Mouse (Mus musculus) intestine, postnatal 0 days (tissue): ENCODE data around the gene Ddx18. TPM values are rescaled to one million over a fixed set of nuclear protein-coding genes. Genes with fewer than 3 reads are reported as not detected.
A peak's percentile ranks its signal among the peaks of the same experiment; 100 is the strongest.

Source experiments
- ATAC-seq: fragments of 200-750 bp; cut with Nextera tagmentation; 2 replicates; pipeline ENCODE4 v1.8.0; 2017; ENCODE audit warnings: mild to moderate bottlenecking, moderate TSS enrichment, moderate library complexity
- H3K27ac ChIP-seq: fragments of 300-500 bp; sonication (generic); 2 replicates; pipeline ENCODE4 v1.5.1; 2014; ENCODE audit warnings: mild to moderate bottlenecking, low read depth, low read length, moderate library complexity
- H3K27me3 ChIP-seq: fragments of 300-500 bp; sonication (generic); replicated peaks from 2 replicates; pipeline ENCODE4 v1.6.1; 2014; ENCODE audit warnings: low read length, mixed read lengths; ENCODE audit not compliant: control insufficient read depth, insufficient read depth
- H3K36me3 ChIP-seq: fragments of 300-500 bp; sonication (generic); 2 replicates; pipeline ENCODE4 v1.6.1; 2014; ENCODE audit warnings: mild to moderate bottlenecking, moderate library complexity; ENCODE audit not compliant: control insufficient read depth, insufficient read depth
- H3K4me1 ChIP-seq: fragments of 300-500 bp; sonication (generic); replicated peaks from 2 replicates; pipeline ENCODE4 v1.6.1; 2014; ENCODE audit warnings: antibody characterized with exemption, low read length, mixed read lengths; ENCODE audit not compliant: control insufficient read depth, insufficient read depth
- H3K4me2 ChIP-seq: fragments of 300-500 bp; sonication (generic); replicated peaks from 2 replicates; pipeline ENCODE4 v1.6.1; 2014; ENCODE audit warnings: low read depth, mild to moderate bottlenecking, moderate library complexity
- H3K4me3 ChIP-seq: fragments of 300-500 bp; sonication (generic); 2 replicates; pipeline ENCODE4 v1.5.1; 2014; ENCODE audit warnings: low read depth, low read length
- H3K9ac ChIP-seq: fragments of 300-500 bp; sonication (generic); 2 replicates; pipeline ENCODE4 v1.6.1; 2014; ENCODE audit warnings: mild to moderate bottlenecking, low read depth, low read length
- H3K9me3 ChIP-seq: fragments of 300-500 bp; sonication (generic); 2 replicates; pipeline ENCODE4 v1.6.1; 2016; ENCODE audit warnings: mixed run types; ENCODE audit not compliant: control insufficient read depth
- CTCF ChIP-seq: sonication (generic); IDR thresholded peaks from 2 replicates; pipeline ENCODE4 v1.5.1; 2016; ENCODE audit warnings: low read depth, mild to moderate bottlenecking, control low read depth, antibody characterized with exemption, moderate library complexity
- WGBS: fragments of 180-500 bp; shearing (Covaris S2); extraction: QIAGEN DNeasy Blood & Tissue Kit; methylation state at CpG from one replicate; pipeline ENCODE4 v1.1.7; 2014; 5-methylcytosine and 5-hydroxymethylcytosine counted together
- polyA plus RNA-seq: library from polyadenylated mRNA; unstranded; fragments of >200 nt; fragmentation: Nextera tagmentation; extraction: Ambion mirVana; gene quantifications from 2 replicates; pipeline ENCODE4 v1.2.1, GENCODE M21; 2015

Gene Ddx18
- polyA plus RNA-seq, 1 experiment from 2014 or later, result 40.7 TPM

GRCm38 (mm10) chr1:121529286-121529685 is 38.5 kb downstream of the Ddx18 start:
- WGBS, result 87% methylated on average over 6 of the region's 6 CpGs
- Histone ChIP-seq H3K9ac (no peak overlapping the region), H3K27me3 (peaks cover 24% of the 10 kb centered on the region), H3K4me1 (no peaks in the 10 kb centered on the region), H3K4me2 (no peak overlapping the region), H3K4me3 (no peak overlapping the region), H3K36me3 (no peaks in the 10 kb centered on the region), H3K27ac (no peak overlapping the region), H3K9me3 (no peaks in the 10 kb centered on the region)
- TF ChIP-seq CTCF, result no peak
- ATAC-seq, result no peak

DNA sequence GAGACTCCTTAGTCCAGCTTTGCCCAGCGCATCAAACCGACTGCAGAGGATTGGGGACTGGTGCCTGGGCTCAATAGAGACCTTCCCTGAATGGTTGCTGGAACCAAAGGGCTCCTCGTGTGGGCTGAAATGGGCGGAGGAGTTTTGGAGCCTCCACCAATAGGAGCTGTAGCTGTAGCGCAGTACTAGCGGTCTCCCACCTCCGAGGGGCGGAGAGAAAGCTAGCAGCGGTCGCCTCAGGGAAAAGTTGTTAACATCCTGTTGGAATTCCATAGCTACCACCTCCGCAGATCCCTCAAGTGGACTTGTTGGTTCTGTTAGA is 39.4 kb downstream of the Ddx18 start, which contains the start of gene Htr5b:
Gene Htr5b (minus strand): TSS at position 67 of the 322 bp plus-strand sequence.
- TF ChIP-seq CTCF, result no peak
- Histone ChIP-seq H3K9ac (no peak within 1 kb of the TSS), H3K4me3 (peak within 1 kb of the TSS; percentile 8), H3K4me2 (peak within 1 kb of the TSS; percentile 48), H3K36me3 (no peaks in the 10 kb centered on the region), H3K27me3 (peaks cover 24% of the 10 kb centered on the region), H3K27ac (no peak within 1 kb of the TSS), H3K9me3 (no peaks in the 10 kb centered on the region), H3K4me1 (no peaks in the 10 kb centered on the region)
- ATAC-seq, result no peak
- WGBS, result 6% methylated on average over 11 of the region's 11 CpGs

- TF ChIP-seq CTCF, result no peak
- H3K4me3 ChIP-seq, result peak overlapping the region; percentile 8
- no peak overlapping the region for H3K9ac ChIP-seq
- no peak for ATAC-seq
- 17% methylated on average over 55 of the region's 55 CpGs for WGBS
- no peaks in the 10 kb centered on the region for H3K36me3 ChIP-seq
- no peaks in the 10 kb centered on the region for H3K9me3 ChIP-seq
- H3K4me1 ChIP-seq, result no peaks in the 10 kb centered on the region
- peak overlapping the region; percentile 48 for H3K4me2 ChIP-seq
- peaks cover 24% of the 10 kb centered on the region for H3K27me3 ChIP-seq
- H3K27ac ChIP-seq, result no peak overlapping the region
Measured at GRCm38 (mm10) chr1:121527600-121528398, 40.0 kb downstream of the Ddx18 start.

DNA sequence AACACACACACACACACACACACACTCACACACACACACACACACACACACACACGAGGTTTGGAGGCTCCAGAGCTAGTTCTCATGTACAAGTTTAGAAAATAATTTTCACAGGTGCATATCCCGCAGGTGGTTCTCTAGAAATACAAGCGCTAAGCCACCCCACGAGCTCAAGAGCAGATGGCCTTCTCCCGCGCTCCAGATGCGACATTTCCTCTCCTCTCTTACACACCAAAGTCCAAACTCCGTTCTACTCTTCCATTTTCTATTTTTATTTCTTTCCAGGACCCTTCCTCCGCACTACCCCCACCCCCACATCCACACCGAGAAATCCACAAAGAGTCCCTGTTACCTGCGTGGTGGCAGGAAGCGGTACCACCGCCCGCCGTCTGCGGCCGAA is 40.7 kb downstream of the Ddx18 start:
- Histone ChIP-seq H3K4me1 (no peaks in the 10 kb centered on the region), H3K9me3 (no peaks in the 10 kb centered on the region), H3K4me3 (peak overlapping the region; percentile 8; the same call in 1 of the 2 replicates), H3K4me2 (peak overlapping the region; percentile 48), H3K9ac (no peak overlapping the region), H3K27ac (no peak overlapping the region), H3K27me3 (peaks cover 24% of the 10 kb centered on the region), H3K36me3 (no peaks in the 10 kb centered on the region)
- 44% methylated on average over 17 of the region's 17 CpGs for WGBS
- no peak for TF ChIP-seq CTCF
- no peak for ATAC-seq

DNA sequence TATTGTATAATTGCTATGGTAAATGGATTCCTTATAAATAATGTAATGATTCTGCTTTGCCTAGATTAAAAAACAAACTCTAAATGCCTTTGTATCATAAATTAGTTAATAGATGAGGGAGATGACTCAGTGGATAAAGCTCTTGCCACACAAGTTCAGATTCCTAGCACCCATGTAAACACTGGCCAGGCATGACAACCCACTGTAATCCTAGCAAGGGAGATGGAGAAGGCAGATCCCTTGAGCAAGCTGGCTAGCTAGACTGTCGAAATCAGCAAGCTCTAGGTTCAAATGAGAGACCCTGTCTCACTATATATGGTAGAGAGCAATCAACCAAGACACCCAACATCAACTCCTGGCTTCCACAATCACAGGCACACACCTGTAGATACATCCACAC is 49.2 kb downstream of the Ddx18 start:
- 59% methylated on average over 1 of the region's 1 CpGs for WGBS

GRCm38 (mm10) chr1:121511966-121512365 is 55.8 kb downstream of the Ddx18 start:
- Histone ChIP-seq H3K4me3 (no peak overlapping the region), H3K4me2 (no peak overlapping the region), H3K9me3 (no peaks in the 10 kb centered on the region), H3K9ac (no peak overlapping the region), H3K4me1 (no peaks in the 10 kb centered on the region), H3K27ac (no peak overlapping the region), H3K27me3 (no peaks in the 10 kb centered on the region), H3K36me3 (no peaks in the 10 kb centered on the region)
- TF ChIP-seq CTCF, result no peak
- no peak for ATAC-seq
- WGBS, result 87% methylated on average over 2 of the region's 2 CpGs

More for the DNA sequence above, 49.2 kb downstream of the Ddx18 start:
- no peak overlapping the region for H3K27ac ChIP-seq
- no peak overlapping the region for H3K4me2 ChIP-seq
- ATAC-seq, result no peak
- H3K9ac ChIP-seq, result no peak overlapping the region
- no peak for TF ChIP-seq CTCF
- no peak overlapping the region for H3K4me3 ChIP-seq
- H3K27me3 ChIP-seq, result no peaks in the 10 kb centered on the region
- no peaks in the 10 kb centered on the region for H3K36me3 ChIP-seq
- H3K9me3 ChIP-seq, result no peaks in the 10 kb centered on the region
- H3K4me1 ChIP-seq, result no peaks in the 10 kb centered on the region
